9 mouse cellular contexts compared by ENCODE assay signal in the genomic region with DNA sequence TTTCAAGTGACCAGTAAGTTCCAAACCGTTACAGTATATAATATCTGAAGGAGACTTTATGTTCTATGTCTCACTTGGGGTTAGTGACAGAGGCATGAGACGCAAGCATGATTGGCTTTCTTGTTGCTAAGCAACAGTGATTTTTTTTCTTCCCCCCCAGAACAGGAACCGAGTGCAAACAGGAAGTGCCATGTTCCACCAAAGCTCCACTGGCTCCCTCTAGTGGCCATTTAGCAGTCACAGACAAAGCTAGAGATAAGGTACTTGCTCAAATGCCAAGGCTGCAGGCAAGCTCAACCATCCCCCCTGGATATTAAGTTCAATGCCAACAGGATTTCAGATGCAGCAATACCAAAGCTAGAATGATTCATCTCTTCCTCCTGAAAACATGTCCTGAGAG. TPM values are rescaled to one million over a fixed set of nuclear protein-coding genes. Genes with fewer than 3 reads are reported as not detected.
DNase-seq lines count a peak whose midpoint lies in the region; ATAC-seq and TF ChIP-seq lines count a peak whose summit lies in the region.
"Had no signal": no experiment of that assay in that cellular context is flagged by ENCODE, and none has a peak within 500 bp of the region (broad histone marks: within the 10 kb centered on the region; RNA-seq: fewer than 3 reads in every experiment).

No protein-coding gene starts in this region.

- TF ChIP-seq EP300 in MEL (IDR thresholded peaks at IDR 0.05; ENCODE audit: low read depth in 1 of 2, low read length in 2 of 2): peak in 1 of 2 experiments; percentile 51; a peak in 3 of 4 replicates

- no peak overlapping the region for H3K9ac ChIP-seq in MEL (ENCODE audit: control insufficient read depth, low read depth, low read length, poor library complexity, severe bottlenecking)
- H3K9ac ChIP-seq in lung, embryonic 16.5 days (ENCODE audit: low read length): no peak overlapping the region
- H3K9ac ChIP-seq: limb, embryonic 15.5 days had no signal

- WGBS in hindbrain, embryonic 10.5 days: 27% methylated on average over 3 of the region's 3 CpGs
- 23% methylated on average over 3 of the region's 3 CpGs for WGBS in lung, embryonic 16.5 days

- H3K4me2 ChIP-seq in lung, embryonic 16.5 days (ENCODE audit: low read depth, low read length): peak overlapping the region; percentile 34; the same call in 1 of the 2 replicates
- H3K4me2 ChIP-seq: limb, embryonic 15.5 days had no signal

- H3K4me3 ChIP-seq in MEL (ENCODE audit: control insufficient read depth in 1 of 2, insufficient read depth in 1 of 2, low read depth in 2 of 2, low read length in 2 of 2): no peak overlapping the region
- H3K4me3 ChIP-seq in hindbrain, embryonic 10.5 days: no peak overlapping the region
- peak overlapping the region; percentile 51 for H3K4me3 ChIP-seq in layer of hippocampus, adult 2 months
- H3K4me3 ChIP-seq in lung, embryonic 16.5 days (ENCODE audit: low read length): 0 out of 2 replicates have a peak overlapping the region, but pooled peaks have one; percentile 1
- H3K4me3 ChIP-seq: limb, embryonic 15.5 days had no signal

- peak; percentile 84 to 98 (median 93) for TF ChIP-seq CTCF in MEL (IDR thresholded peaks at IDR 0.05 in 2 of 3, conservative IDR thresholded peaks at IDR 0.05 in 1 of 3; ENCODE audit: control insufficient read depth in 1 of 3, insufficient read depth in 1 of 3, low read depth in 2 of 3, low read length in 3 of 3, poor library complexity in 1 of 3, severe bottlenecking in 1 of 3)
- TF ChIP-seq CTCF in layer of hippocampus, adult 2 months (conservative IDR thresholded peaks at IDR 0.05): peak; percentile 87

- peak; percentile 97 for DNase-seq in MEL (ENCODE audit: low read depth, low spot score)
- DNase-seq in forelimb bud, embryonic 11.5 days (ENCODE audit: low read depth, low spot score): peak; percentile 86
- peak; percentile 64 for DNase-seq in hindbrain, embryonic 10.5 days (ENCODE audit: low spot score)
- DNase-seq in layer of hippocampus, adult 2 months (ENCODE audit: low spot score in 2 of 2): peak; percentile 80 to 86
- DNase-seq in ovary, postnatal 36 days (ENCODE audit: low spot score): peak; percentile 32
- DNase-seq in thymus, postnatal 0 days (ENCODE audit: low spot score): peak; percentile 87

- no peaks in the 10 kb centered on the region for H3K79me2 ChIP-seq in MEL (ENCODE audit: control insufficient read depth, insufficient read depth, low read length, poor library complexity)

- no peaks in the 10 kb centered on the region for H3K9me3 ChIP-seq in MEL (replicated peaks; ENCODE audit: insufficient read depth, low read length)
- no peaks in the 10 kb centered on the region for H3K9me3 ChIP-seq in hindbrain, embryonic 10.5 days
- H3K9me3 ChIP-seq in lung, embryonic 16.5 days (ENCODE audit: control insufficient read depth, low read length): no peaks in the 10 kb centered on the region
- H3K9me3 ChIP-seq: limb, embryonic 15.5 days had no signal

- no peaks in the 10 kb centered on the region for H3K27me3 ChIP-seq in MEL (ENCODE audit: control insufficient read depth in 1 of 2, insufficient read depth in 2 of 2, low read length in 2 of 2)
- H3K27me3 ChIP-seq in hindbrain, embryonic 10.5 days (ENCODE audit: insufficient read depth, poor library complexity, severe bottlenecking): no peaks in the 10 kb centered on the region
- no peaks in the 10 kb centered on the region for H3K27me3 ChIP-seq in lung, embryonic 16.5 days (ENCODE audit: control insufficient read depth, insufficient read depth, low read depth, low read length)
- H3K27me3 ChIP-seq: limb, embryonic 15.5 days had no signal

- peaks cover 0 to 7% of the 10 kb centered on the region in 2 experiments; a peak in 2 of 4 replicates for H3K4me1 ChIP-seq in MEL (ENCODE audit: control insufficient read depth in 1 of 2, insufficient read depth in 2 of 2, low read length in 2 of 2)
- H3K4me1 ChIP-seq in hindbrain, embryonic 10.5 days (replicated peaks): no peaks in the 10 kb centered on the region
- no peaks in the 10 kb centered on the region for H3K4me1 ChIP-seq in lung, embryonic 16.5 days (replicated peaks; ENCODE audit: control insufficient read depth, insufficient read depth, low read length)
- H3K4me1 ChIP-seq: limb, embryonic 15.5 days had no signal

- peak; percentile 79 for TF ChIP-seq RAD21 in MEL (IDR thresholded peaks at IDR 0.05; ENCODE audit: low read depth, low read length)

- ATAC-seq in cerebellum, adult (ENCODE audit: insufficient number of reproducible peaks, low FRiP score, low TSS enrichment): peak; percentile 52; the same call in 1 of the 2 replicates
- peak; percentile 72 for ATAC-seq in lung, embryonic 16.5 days (ENCODE audit: low read depth)

- TF ChIP-seq POLR2A in MEL (IDR thresholded peaks at IDR 0.05; ENCODE audit: control insufficient read depth in 1 of 2, insufficient read depth in 1 of 2, low read depth in 1 of 2, low read length in 2 of 2, poor library complexity in 1 of 2): no peak

- H3K36me3 ChIP-seq in MEL (ENCODE audit: control insufficient read depth in 1 of 2, insufficient read depth in 2 of 2, low read length in 2 of 2): peaks cover 0 to 9% of the 10 kb centered on the region in 2 experiments; a peak in 2 of 4 replicates
- H3K36me3 ChIP-seq in hindbrain, embryonic 10.5 days: no peaks in the 10 kb centered on the region
- H3K36me3 ChIP-seq in lung, embryonic 16.5 days (ENCODE audit: control insufficient read depth, insufficient read depth, low read length): no peaks in the 10 kb centered on the region
- H3K36me3 ChIP-seq: limb, embryonic 15.5 days had no signal

- no peak overlapping the region for H3K27ac ChIP-seq in MEL (ENCODE audit: control insufficient read depth, low read depth, low read length)
- no peak overlapping the region for H3K27ac ChIP-seq in hindbrain, embryonic 10.5 days
- peak overlapping the region; percentile 88 for H3K27ac ChIP-seq in layer of hippocampus, adult 2 months
- no peak overlapping the region for H3K27ac ChIP-seq in lung, embryonic 16.5 days (ENCODE audit: low read length)
- H3K27ac ChIP-seq: limb, embryonic 15.5 days had no signal

TF ChIP-seq in MEL, 35 proteins besides CTCF, POLR2A, EP300 and RAD21:
- TF ChIP-seq MYC (IDR thresholded peaks at IDR 0.05; ENCODE audit: low read depth, low read length) (peak; percentile 77; the same call in 1 of the 2 replicates), UBTF (IDR thresholded peaks at IDR 0.05; ENCODE audit: borderline replicate concordance, insufficient read depth, low read depth, low read length) (no peak), SIN3A (IDR thresholded peaks at IDR 0.05; ENCODE audit: low read length) (peak; percentile 96), JUND (IDR thresholded peaks at IDR 0.05; ENCODE audit: low read depth, low read length) (peak; percentile 55; the same call in 1 of the 2 replicates), MXI1 (IDR thresholded peaks at IDR 0.05; ENCODE audit: low read depth, low read length) (peak; percentile 86), TBP (IDR thresholded peaks at IDR 0.05; ENCODE audit: low read depth, low read length) (peak; percentile 58; the same call in 1 of the 2 replicates), GATA1 (IDR thresholded peaks at IDR 0.05; ENCODE audit: low read depth, low read length) (peak; percentile 95), NRF1 (IDR thresholded peaks at IDR 0.05; ENCODE audit: insufficient read depth, low read depth, low read length, poor library complexity, severe bottlenecking) (no peak), USF2 (IDR thresholded peaks at IDR 0.05; ENCODE audit: borderline replicate concordance in 1 of 2, insufficient read depth in 1 of 2, low read depth in 1 of 2, low read length in 2 of 2) (no peak), CHD2 (IDR thresholded peaks at IDR 0.05; ENCODE audit: low read length) (no peak), ZNF384 (IDR thresholded peaks at IDR 0.05; ENCODE audit: low read depth, low read length) (peak; percentile 97), HCFC1 (IDR thresholded peaks at IDR 0.05; ENCODE audit: low read depth, low read length) (peak; percentile 79), RCOR1 (IDR thresholded peaks at IDR 0.05; ENCODE audit: low read depth, low read length) (peak; percentile 57), SMC3 (IDR thresholded peaks at IDR 0.05; ENCODE audit: low read depth, low read length) (peak; percentile 80), ETS1 (IDR thresholded peaks at IDR 0.05; ENCODE audit: low read depth, low read length) (peak; percentile 67; the same call in 1 of the 2 replicates), TCF12 (IDR thresholded peaks at IDR 0.05; ENCODE audit: low read depth, low read length) (0 out of 2 replicates have a peak, but pooled peaks have one; percentile 22), ZC3H11A (IDR thresholded peaks at IDR 0.05; ENCODE audit: low read depth, low read length) (peak; percentile 39), MAZ (IDR thresholded peaks at IDR 0.05; ENCODE audit: low read depth, low read length) (peak; percentile 87), BHLHE40 (IDR thresholded peaks at IDR 0.05; ENCODE audit: borderline replicate concordance, low read depth, low read length) (peak; percentile 53; the same call in 1 of the 2 replicates), ELF1 (IDR thresholded peaks at IDR 0.05; ENCODE audit: low read depth, low read length) (peak; percentile 97)

RNA-seq across cellular contexts. Expression of gene Usp27x, which starts 45.4 kb away (rescaled TPM):
- total RNA-seq in MEL (2012; rRNA removed): 2.7 and 3.6 TPM in 2 replicates
- 1 to 10 TPM in 1 of 2 experiments, not detected in 1; 3.9 TPM for polyA plus RNA-seq in MEL (2012; ENCODE audit: insufficient read depth in 1 of 2, insufficient read length in 2 of 2, low read depth in 1 of 2, low replicate concordance in 2 of 2, missing spikeins in 1 of 2)
- polyA plus RNA-seq in hindbrain, embryonic 10.5 days (2016; fragmentation: Nextera tagmentation; extraction: Ambion mirVana): 0.56 and 0.90 TPM in 2 replicates
- 10 to 100 TPM; 14.4 to 14.6 TPM for total RNA-seq in layer of hippocampus, adult 2 months (2021)
- 0.55 and 0.64 TPM in 2 replicates for polyA plus RNA-seq in lung, embryonic 16.5 days (2015; fragmentation: Nextera tagmentation; extraction: Ambion mirVana)
- polyA plus RNA-seq in thymus, postnatal 0 days (2015; fragmentation: Nextera tagmentation; extraction: Ambion mirVana): 0.21 and 0.31 TPM in 2 replicates

Comparison
In these comparisons a context has a peak if more than half of its experiments do, and no peak if none do; other contexts are left out.
1. DNase-seq: peak in every context shown above with its lines; median percentile 97 in MEL; 87 in thymus, postnatal 0 days; 86 in forelimb bud, embryonic 11.5 days; 83 in layer of hippocampus, adult 2 months; 64 in hindbrain, embryonic 10.5 days; 32 in ovary, postnatal 36 days.
2. H3K4me3 ChIP-seq: peak in layer of hippocampus, adult 2 months (single experiment) and lung, embryonic 16.5 days (single experiment); none in MEL (0 of 2) and hindbrain, embryonic 10.5 days (single experiment).